Mouse (Mus musculus): ENCODE measurements at regions not wholly inside any gene's neighbourhood (a gene's known extent, or its start where the extent isn't known, plus 50 kb on each side); places are given as distances from the start of the nearest gene placed in this dataset.

- Histone ChIP-seq H3K9ac (replicated peaks; ENCODE audit: low read depth, low read length) (no peak overlapping the region), H3K9me3 (ENCODE audit: control insufficient read depth, low read depth, low read length) (no peaks in the 10 kb centered on the region), H3K27ac (ENCODE audit: low read length) (no peak overlapping the region), H3K4me2 (replicated peaks; ENCODE audit: low read depth, low read length) (no peak overlapping the region), H3K27me3 (ENCODE audit: control insufficient read depth, insufficient read depth, low read length) (no peaks in the 10 kb centered on the region), H3K36me3 (ENCODE audit: control insufficient read depth, insufficient read depth, low read length) (no peaks in the 10 kb centered on the region), H3K4me1 (ENCODE audit: control insufficient read depth, insufficient read depth, low read length) (no peaks in the 10 kb centered on the region), H3K4me3 (ENCODE audit: low read depth, low read length) (no peak overlapping the region)
- ATAC-seq (ENCODE audit: insufficient number of reproducible peaks, insufficient read depth, low FRiP score, low read depth): no peak
- 75% methylated on average over 2 of the region's 2 CpGs for WGBS
These were observed 303.6 kb downstream of the Arl4a start for GRCm38 (mm10) chr12:39734176-39734575.

DNA sequence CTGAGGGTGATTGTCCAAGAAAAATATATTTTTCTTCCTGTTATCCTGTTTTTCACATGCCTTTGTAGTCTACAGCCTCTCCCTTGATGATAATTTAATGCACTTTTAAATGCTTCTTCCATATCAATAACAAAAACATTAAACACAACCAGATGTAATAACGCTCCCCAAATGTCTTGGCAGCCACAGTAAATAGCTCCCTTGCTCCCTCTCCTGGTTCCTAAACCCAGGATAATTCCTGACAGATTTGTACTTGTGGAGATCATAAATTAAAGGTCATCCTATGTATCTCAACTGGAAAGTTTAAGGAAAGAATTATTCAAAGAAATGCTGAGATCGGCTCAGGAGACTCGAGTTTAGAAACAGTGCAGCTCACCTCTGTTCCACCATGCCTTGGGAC is 306.6 kb downstream of the Arl4a start:
- no peak for ATAC-seq (ENCODE audit: insufficient number of reproducible peaks, insufficient read depth, low FRiP score, low read depth)
- Histone ChIP-seq H3K9ac (replicated peaks; ENCODE audit: low read depth, low read length) (no peak overlapping the region), H3K4me2 (replicated peaks; ENCODE audit: low read depth, low read length) (no peak overlapping the region), H3K36me3 (ENCODE audit: control insufficient read depth, insufficient read depth, low read length) (no peaks in the 10 kb centered on the region), H3K4me1 (ENCODE audit: control insufficient read depth, insufficient read depth, low read length) (no peaks in the 10 kb centered on the region), H3K4me3 (ENCODE audit: low read depth, low read length) (no peak overlapping the region), H3K9me3 (ENCODE audit: control insufficient read depth, low read depth, low read length) (no peaks in the 10 kb centered on the region), H3K27me3 (ENCODE audit: control insufficient read depth, insufficient read depth, low read length) (no peaks in the 10 kb centered on the region), H3K27ac (ENCODE audit: low read length) (no peak overlapping the region)
- WGBS: 69% methylated on average over 3 of the region's 3 CpGs

DNA sequence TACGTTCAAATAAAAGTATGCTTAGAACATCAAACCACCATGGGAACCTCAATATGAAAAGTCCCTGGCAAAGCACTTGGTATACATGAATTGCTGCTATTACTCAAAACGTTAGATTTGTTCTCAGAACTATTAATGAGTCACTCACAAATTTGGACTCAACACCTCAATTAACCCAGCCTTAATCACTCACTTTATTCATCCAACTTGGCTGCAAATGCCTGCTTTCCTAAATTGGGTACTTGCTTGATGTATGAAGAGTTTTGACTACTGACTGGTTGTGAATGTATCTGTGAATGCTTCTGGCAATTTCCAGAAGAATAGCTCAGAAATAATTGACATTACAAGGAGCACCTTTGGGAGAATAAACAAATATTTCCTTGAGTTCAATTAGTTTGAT is 308.6 kb downstream of the Arl4a start:
- H3K9ac ChIP-seq (replicated peaks; ENCODE audit: low read depth, low read length): no peak overlapping the region
- H3K9me3 ChIP-seq (ENCODE audit: control insufficient read depth, low read depth, low read length): no peaks in the 10 kb centered on the region
- H3K4me3 ChIP-seq (ENCODE audit: low read depth, low read length): no peak overlapping the region
- no peak for ATAC-seq (ENCODE audit: insufficient number of reproducible peaks, insufficient read depth, low FRiP score, low read depth)
- H3K27me3 ChIP-seq (ENCODE audit: control insufficient read depth, insufficient read depth, low read length): no peaks in the 10 kb centered on the region
- 82% methylated on average over 2 of the region's 2 CpGs for WGBS
- no peaks in the 10 kb centered on the region for H3K4me1 ChIP-seq (ENCODE audit: control insufficient read depth, insufficient read depth, low read length)
- H3K27ac ChIP-seq (ENCODE audit: low read length): no peak overlapping the region
- H3K4me2 ChIP-seq (replicated peaks; ENCODE audit: low read depth, low read length): no peak overlapping the region
- H3K36me3 ChIP-seq (ENCODE audit: control insufficient read depth, insufficient read depth, low read length): no peaks in the 10 kb centered on the region

GRCm38 (mm10) chr12:39724172-39724571 is 313.7 kb downstream of the Arl4a start:
- no peak overlapping the region for H3K4me2 ChIP-seq (replicated peaks; ENCODE audit: low read depth, low read length)
- H3K27me3 ChIP-seq (ENCODE audit: control insufficient read depth, insufficient read depth, low read length): no peaks in the 10 kb centered on the region
- no peaks in the 10 kb centered on the region for H3K36me3 ChIP-seq (ENCODE audit: control insufficient read depth, insufficient read depth, low read length)
- no peak overlapping the region for H3K27ac ChIP-seq (ENCODE audit: low read length)
- ATAC-seq (ENCODE audit: insufficient number of reproducible peaks, insufficient read depth, low FRiP score, low read depth): no peak
- no peaks in the 10 kb centered on the region for H3K9me3 ChIP-seq (ENCODE audit: control insufficient read depth, low read depth, low read length)
- no peaks in the 10 kb centered on the region for H3K4me1 ChIP-seq (ENCODE audit: control insufficient read depth, insufficient read depth, low read length)
- WGBS: 91% methylated on average over 2 of the region's 2 CpGs
- no peak overlapping the region for H3K9ac ChIP-seq (replicated peaks; ENCODE audit: low read depth, low read length)
- H3K4me3 ChIP-seq (ENCODE audit: low read depth, low read length): no peak overlapping the region

GRCm38 (mm10) chr12:39715120-39715519 is 322.7 kb downstream of the Arl4a start:
- Histone ChIP-seq H3K36me3 (ENCODE audit: control insufficient read depth, insufficient read depth, low read length) (no peaks in the 10 kb centered on the region), H3K9ac (replicated peaks; ENCODE audit: low read depth, low read length) (no peak overlapping the region), H3K27me3 (ENCODE audit: control insufficient read depth, insufficient read depth, low read length) (no peaks in the 10 kb centered on the region), H3K4me2 (replicated peaks; ENCODE audit: low read depth, low read length) (no peak overlapping the region), H3K4me3 (ENCODE audit: low read depth, low read length) (no peak overlapping the region), H3K4me1 (ENCODE audit: control insufficient read depth, insufficient read depth, low read length) (no peaks in the 10 kb centered on the region), H3K27ac (ENCODE audit: low read length) (no peak overlapping the region), H3K9me3 (ENCODE audit: control insufficient read depth, low read depth, low read length) (no peaks in the 10 kb centered on the region)
- 52% methylated on average over 4 of the region's 4 CpGs for WGBS
- ATAC-seq (ENCODE audit: insufficient number of reproducible peaks, insufficient read depth, low FRiP score, low read depth): no peak

DNA sequence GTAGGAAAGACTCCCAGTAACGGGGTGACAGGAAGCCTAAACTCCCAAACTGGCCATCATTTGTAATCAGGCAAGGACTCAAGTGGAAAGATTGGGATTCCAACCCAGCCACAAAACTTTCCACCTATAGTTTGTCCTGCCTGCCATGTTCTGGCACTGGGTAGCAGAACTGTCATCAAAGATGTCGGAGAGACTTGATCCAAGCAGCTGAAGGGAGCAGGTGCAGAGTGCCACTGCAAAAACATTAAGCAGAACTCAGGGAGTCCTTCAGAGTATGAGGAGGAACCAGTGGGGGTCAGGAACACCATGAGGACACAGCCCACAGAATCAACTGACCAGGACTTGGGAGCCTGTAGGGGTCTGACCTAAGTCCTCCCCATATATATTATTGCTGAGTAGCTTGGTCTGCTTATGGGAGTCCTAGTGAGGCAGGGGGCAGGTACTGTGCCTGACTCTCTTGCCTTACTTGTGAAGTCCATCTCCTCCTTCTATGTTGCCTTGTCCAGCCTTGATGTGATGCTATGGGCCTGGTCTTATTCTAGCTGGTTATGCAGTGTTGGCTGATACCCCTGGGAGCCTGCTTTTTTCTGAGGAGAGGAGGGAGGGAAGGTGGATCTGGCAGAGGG is 323.5 kb downstream of the Arl4a start:
- no peaks in the 10 kb centered on the region for H3K9me3 ChIP-seq (ENCODE audit: control insufficient read depth, low read depth, low read length)
- WGBS: 85% methylated on average over 2 of the region's 2 CpGs
- H3K9ac ChIP-seq (replicated peaks; ENCODE audit: low read depth, low read length): no peak overlapping the region
- no peak overlapping the region for H3K4me3 ChIP-seq (ENCODE audit: low read depth, low read length)
- ATAC-seq (ENCODE audit: insufficient number of reproducible peaks, insufficient read depth, low FRiP score, low read depth): no peak
- H3K36me3 ChIP-seq (ENCODE audit: control insufficient read depth, insufficient read depth, low read length): no peaks in the 10 kb centered on the region
- no peak overlapping the region for H3K27ac ChIP-seq (ENCODE audit: low read length)
- no peaks in the 10 kb centered on the region for H3K27me3 ChIP-seq (ENCODE audit: control insufficient read depth, insufficient read depth, low read length)
- no peak overlapping the region for H3K4me2 ChIP-seq (replicated peaks; ENCODE audit: low read depth, low read length)
- no peaks in the 10 kb centered on the region for H3K4me1 ChIP-seq (ENCODE audit: control insufficient read depth, insufficient read depth, low read length)

DNA sequence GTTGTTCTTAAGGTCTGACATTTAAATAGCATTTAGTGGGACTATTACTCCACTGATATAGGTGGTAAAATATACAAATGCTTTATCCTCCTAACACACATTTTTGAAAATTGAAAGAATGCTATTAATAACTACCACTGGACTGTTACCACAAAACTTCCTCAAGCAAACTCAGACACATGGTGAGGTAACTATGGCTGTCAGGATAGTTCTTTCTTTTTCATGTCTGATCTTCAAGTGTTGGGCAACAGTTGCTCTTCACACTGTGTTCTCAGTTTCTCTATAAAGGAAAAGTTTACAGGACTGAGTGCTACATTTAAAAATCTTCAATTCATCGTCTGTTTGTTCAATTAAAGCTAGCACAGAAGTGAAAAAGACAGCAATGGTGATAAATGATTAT is 326.0 kb downstream of the Arl4a start:
- no peak for ATAC-seq (ENCODE audit: insufficient number of reproducible peaks, insufficient read depth, low FRiP score, low read depth)
- Histone ChIP-seq H3K9me3 (ENCODE audit: control insufficient read depth, low read depth, low read length) (no peaks in the 10 kb centered on the region), H3K36me3 (ENCODE audit: control insufficient read depth, insufficient read depth, low read length) (no peaks in the 10 kb centered on the region), H3K4me1 (ENCODE audit: control insufficient read depth, insufficient read depth, low read length) (no peaks in the 10 kb centered on the region), H3K9ac (replicated peaks; ENCODE audit: low read depth, low read length) (no peak overlapping the region), H3K27ac (ENCODE audit: low read length) (no peak overlapping the region), H3K4me3 (ENCODE audit: low read depth, low read length) (no peak overlapping the region), H3K27me3 (ENCODE audit: control insufficient read depth, insufficient read depth, low read length) (no peaks in the 10 kb centered on the region), H3K4me2 (replicated peaks; ENCODE audit: low read depth, low read length) (no peak overlapping the region)
- 61% methylated on average over 1 of the region's 1 CpGs for WGBS

GRCm38 (mm10) chr12:39709850-39710249 is 328.0 kb downstream of the Arl4a start:
- 60% methylated on average over 5 of the region's 5 CpGs for WGBS
- Histone ChIP-seq H3K4me3 (ENCODE audit: low read depth, low read length) (no peak overlapping the region), H3K9me3 (ENCODE audit: control insufficient read depth, low read depth, low read length) (no peaks in the 10 kb centered on the region), H3K4me2 (replicated peaks; ENCODE audit: low read depth, low read length) (no peak overlapping the region), H3K27ac (ENCODE audit: low read length) (no peak overlapping the region), H3K36me3 (ENCODE audit: control insufficient read depth, insufficient read depth, low read length) (no peaks in the 10 kb centered on the region), H3K27me3 (ENCODE audit: control insufficient read depth, insufficient read depth, low read length) (no peaks in the 10 kb centered on the region), H3K9ac (replicated peaks; ENCODE audit: low read depth, low read length) (no peak overlapping the region), H3K4me1 (ENCODE audit: control insufficient read depth, insufficient read depth, low read length) (no peaks in the 10 kb centered on the region)
- no peak for ATAC-seq (ENCODE audit: insufficient number of reproducible peaks, insufficient read depth, low FRiP score, low read depth)

- Histone ChIP-seq H3K4me3 (ENCODE audit: low read depth, low read length) (no peak overlapping the region), H3K9me3 (ENCODE audit: control insufficient read depth, low read depth, low read length) (no peaks in the 10 kb centered on the region), H3K27ac (ENCODE audit: low read length) (no peak overlapping the region), H3K27me3 (ENCODE audit: control insufficient read depth, insufficient read depth, low read length) (no peaks in the 10 kb centered on the region), H3K9ac (replicated peaks; ENCODE audit: low read depth, low read length) (no peak overlapping the region), H3K4me2 (replicated peaks; ENCODE audit: low read depth, low read length) (no peak overlapping the region), H3K4me1 (ENCODE audit: control insufficient read depth, insufficient read depth, low read length) (no peaks in the 10 kb centered on the region), H3K36me3 (ENCODE audit: control insufficient read depth, insufficient read depth, low read length) (no peaks in the 10 kb centered on the region)
- ATAC-seq (ENCODE audit: insufficient number of reproducible peaks, insufficient read depth, low FRiP score, low read depth): no peak
- 60% methylated on average over 3 of the region's 3 CpGs for WGBS
These were observed 340.6 kb downstream of the Arl4a start for GRCm38 (mm10) chr12:39697182-39697581.

Measured in stomach, embryonic 14.5 days (tissue).